Mouse (Mus musculus): ENCODE data around the gene En1. TPM values are rescaled to one million over a fixed set of nuclear protein-coding genes. Genes with fewer than 3 reads are reported as not detected.

The En1 gene
- total RNA-seq, 2 experiments from 2014 or later, result not detected

DNA sequence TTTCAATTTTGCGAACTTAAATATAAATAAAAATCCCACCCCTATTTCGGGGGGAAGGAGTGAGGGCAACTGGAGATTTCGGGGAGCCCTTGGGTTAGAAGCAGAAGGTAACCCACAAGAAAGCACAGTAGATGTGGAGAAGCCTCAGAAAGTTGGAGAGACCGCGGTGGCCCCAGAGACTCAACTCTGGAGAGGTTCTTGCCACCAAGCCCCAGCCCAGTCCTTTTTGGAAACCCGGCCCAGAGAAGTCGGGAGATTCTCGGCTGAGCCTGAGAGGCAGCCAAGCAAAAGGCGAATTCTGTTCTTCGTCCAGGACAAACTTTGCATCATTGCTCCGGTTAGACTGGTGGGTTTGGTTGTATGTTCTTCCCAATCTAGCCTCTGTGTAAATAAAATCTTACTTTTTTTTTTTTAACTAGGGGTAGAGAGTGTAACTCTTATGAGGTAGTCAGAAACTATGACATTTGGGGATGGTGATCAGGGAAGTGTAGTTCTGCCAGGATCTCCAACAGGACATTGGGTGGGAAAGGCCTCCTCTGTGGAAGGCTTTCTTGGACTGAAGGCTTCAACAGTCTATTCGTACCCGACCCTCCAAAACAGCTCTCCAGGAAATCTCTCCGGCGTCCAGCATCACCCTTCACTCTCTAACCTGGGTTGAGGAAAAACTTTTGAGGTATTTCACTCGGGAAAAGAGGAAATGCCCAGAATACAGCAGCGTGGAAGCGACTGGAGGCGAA lies 1.5 kb upstream of the En1 start:
- DNase-seq, result peak in 1 of 2 experiments; percentile 17

DNA sequence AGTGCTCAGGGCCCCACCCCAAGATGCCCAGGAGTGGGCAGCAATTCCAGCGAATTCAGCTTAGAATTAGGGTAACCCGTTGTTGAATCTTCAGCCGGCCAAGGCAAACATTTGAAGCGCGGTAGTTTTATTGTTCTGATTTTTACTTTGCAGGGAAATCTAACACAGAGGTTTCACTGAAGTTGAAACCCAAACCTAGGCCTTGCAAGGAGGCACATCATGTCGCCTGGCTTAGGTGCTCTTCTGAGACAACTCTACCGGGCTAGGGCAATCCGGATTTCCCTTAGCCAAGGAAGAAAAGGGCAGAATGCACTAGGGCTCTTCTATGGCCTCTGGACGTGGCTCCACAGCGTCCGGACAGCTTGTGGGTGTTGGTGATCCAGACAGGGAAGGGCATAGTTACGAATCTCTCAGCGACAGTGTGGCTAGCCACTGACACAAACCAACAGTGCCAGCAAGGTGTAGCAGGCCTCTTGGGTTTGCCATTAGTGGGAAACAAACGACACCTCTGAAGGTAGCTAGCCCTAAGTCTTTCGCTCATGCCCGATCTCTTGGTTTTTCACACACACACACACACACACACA lies 873 bp upstream of the En1 start:
- DNase-seq, result peak in 1 of 2 experiments; percentile 27

DNA sequence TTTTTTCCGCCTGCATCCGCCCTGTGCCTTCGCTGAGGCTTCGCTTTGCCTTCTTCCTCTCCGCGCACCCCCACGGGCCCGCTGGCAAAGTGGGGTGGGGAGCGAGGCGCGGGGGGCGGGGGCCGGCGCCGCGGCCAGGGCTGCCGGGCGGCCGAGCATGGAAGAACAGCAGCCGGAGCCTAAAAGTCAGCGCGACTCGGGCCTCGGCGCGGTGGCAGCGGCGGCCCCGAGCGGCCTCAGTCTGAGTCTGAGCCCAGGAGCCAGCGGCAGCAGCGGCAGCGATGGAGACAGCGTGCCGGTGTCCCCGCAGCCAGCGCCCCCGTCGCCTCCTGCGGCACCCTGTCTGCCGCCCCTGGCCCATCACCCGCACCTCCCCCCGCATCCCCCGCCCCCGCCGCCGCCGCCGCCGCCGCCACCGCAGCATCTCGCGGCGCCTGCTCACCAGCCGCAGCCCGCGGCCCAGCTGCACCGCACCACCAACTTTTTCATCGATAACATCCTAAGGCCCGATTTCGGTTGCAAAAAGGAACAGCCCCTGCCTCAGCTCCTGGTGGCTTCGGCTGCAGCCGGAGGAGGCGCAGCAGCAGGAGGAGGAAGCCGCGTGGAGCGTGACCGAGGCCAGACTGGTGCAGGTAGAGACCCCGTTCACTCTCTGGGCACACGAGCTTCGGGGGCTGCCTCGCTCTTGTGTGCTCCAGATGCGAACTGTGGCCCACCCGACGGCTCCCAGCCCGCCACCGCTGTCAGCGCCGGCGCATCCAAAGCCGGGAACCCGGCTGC lies 848 bp downstream of the En1 start:
- DNase-seq, result peak in 1 of 2 experiments; percentile 27

DNA sequence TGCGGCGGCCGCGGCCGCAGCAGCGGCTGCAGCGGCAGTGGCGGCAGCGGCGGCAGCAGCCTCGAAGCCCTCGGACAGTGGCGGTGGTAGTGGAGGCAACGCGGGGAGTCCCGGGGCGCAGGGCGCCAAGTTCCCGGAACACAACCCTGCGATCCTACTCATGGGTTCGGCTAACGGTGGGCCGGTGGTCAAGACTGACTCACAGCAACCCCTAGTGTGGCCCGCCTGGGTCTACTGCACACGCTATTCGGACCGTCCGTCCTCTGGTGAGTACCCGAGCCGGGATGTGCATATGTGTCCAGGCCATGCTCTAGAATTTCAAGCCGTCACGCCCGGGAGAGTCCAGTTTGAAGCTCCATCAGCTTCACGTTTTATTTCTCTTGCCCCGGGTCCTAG lies 1.4 kb downstream of the En1 start:
- peak in 1 of 2 experiments; percentile 26 for DNase-seq

DNA sequence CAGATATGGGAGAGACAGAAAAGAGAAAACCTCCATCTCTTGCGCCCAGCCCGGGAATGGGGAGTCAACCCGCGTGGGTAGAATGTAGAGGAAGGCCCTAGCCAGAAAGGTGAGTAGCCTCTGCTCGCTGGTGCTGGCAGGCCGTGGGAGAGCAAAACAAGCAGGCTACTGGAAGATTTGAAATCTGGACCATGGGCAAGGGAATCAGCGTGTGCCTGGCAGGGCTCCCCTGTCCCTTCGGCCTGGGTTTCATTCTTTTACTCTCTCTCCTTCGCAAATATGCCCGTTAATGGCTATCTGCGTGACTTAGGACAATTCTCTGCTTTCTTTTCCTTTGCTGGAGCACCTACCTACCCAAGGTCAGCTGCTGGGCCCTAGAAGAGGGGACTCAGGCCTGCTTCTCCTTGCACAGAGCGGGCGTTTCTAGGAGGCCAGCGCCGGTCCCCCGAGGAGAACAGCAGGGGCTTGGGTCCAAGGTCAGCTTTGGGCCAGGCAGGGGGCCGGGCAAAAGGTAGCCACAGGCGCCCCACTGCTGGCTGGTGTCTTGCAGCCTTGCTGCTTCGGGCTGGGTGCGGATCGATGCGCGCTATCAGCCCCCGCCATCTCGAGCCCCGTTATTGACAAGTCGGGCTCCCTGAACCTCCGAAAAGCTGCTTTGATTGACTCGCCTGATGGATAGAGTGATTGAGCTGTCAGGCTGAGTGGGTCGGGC lies 2.4 kb downstream of the En1 start:
- no peak for DNase-seq

DNA sequence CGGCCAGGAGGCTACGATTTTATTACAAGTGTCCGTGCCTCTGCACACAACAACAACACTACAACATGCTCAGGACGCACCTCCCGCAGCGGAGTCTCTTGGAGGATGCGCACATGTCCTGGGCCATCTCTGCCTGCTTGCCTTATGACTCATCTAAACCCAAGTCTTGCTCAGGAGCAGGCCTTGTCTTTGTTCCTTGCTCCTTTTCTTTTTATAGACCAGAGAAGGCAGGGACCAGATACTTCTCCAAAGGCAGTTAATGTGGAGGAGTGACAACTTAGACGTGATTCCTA lies 2.9 kb downstream of the En1 start:
- no peak for DNase-seq

DNA sequence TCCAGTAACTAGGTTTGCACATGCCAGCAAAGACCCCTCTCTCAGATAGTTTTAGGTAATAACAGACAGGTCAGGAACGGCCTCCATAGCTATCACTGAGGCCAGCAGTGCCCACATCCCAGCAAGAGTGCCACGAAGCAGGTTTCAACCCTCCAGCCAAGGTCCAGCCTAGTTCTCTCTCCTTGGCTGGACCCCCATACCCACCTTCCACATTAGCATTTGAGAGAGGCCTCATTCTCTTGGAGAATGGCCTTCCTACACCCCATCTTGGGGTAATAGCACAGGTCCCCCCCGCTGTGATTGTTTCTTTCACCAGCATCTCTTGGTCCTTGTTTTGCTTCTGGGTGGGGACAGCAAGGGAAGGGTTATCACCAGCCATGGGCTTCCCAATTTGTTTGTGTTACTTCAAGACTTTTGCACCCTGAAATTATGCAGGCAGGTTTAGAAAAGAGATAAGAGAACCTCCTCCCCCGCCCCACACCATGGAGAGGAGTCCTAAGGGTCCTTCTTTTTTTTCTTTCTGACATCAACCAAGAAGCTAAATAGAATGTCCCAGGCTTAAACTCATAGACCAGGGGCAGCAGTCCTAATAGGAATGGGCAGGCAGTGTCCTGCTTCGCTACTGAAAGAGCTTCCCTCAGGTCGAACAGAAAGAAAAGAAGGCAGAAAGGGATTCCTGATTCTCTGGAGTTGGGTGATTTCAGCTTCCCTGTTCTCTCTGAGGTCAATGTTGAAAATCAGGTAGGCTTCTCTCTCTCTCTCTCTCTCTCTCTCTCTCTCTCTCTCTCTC lies 3.5 kb downstream of the En1 start:
- no peak for DNase-seq

DNA sequence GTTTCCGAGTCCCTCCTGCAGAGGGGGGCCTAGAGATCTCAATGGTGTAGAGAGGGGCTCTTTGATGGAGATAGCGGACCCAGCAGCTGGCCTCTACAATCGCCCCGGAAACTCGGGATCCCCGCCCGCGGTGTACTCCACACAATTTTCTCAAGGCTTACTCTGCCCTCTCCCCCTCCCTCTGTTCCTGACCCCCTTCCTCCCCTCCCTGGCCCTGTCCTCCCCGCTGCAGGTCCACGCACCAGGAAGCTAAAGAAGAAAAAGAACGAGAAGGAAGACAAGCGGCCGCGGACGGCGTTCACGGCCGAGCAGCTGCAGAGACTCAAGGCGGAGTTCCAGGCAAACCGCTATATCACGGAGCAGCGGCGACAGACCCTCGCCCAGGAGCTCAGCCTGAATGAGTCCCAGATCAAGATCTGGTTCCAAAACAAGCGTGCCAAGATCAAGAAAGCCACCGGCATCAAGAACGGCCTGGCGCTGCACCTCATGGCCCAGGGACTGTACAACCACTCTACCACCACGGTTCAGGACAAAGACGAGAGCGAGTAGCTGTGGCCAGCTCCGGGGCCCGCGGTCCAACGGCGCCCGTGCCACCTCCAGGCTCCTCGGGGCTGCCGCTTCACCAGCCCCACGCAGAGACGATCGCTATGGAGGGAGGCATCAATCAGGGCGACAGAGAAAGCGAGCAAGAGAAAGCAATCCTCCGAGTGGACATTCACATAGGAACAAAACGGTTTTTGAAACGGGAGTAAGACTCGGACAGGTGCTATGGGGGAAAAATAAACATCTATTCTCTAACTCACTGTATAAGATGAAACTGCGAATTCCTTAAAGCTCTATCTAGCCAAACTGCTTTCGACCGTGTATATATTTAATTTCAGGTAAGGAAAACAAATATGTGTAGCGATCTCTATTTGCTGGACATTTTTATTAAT lies 4.7 kb downstream of the En1 start:
- peak in 1 of 2 experiments; percentile 53 for DNase-seq

DNA sequence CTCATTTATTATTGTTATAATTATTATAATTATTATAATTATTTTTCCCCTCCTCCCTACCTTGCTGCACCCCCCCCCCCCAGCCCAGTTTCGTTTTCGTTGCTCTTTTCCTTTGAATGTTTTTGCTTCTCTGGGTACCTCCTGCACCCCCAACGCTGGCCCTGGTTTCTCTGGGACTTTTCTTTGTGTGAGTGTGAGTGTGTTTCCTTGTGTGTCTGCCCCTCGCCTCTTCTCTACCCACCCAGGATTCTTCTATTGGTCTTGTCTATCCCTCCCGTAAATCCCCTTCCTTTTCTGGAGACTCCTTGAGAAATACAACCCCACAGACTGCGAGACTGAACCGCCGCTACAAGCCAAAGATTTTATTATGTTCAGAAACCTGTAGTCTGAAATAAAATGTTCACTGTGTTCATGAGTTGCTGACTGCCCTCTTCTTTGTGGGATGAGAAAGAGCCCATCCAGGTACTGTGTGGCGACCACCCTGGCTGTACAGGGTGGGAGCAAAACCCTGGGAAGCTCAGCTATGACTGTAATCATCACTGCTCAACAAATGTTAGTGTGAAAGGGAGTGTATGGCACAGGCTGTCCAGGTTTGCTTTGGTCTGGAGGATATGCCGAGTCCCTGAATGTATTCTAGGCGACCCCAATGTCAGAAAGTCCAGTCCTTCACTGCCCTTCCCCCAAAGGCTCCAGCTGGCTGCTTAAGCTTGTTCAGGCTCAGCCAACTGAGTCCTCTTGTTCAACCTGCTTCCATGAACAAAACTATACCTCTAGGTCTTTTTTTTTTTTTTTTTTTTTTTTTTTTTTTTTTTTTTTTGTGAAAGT lies 5.6 kb downstream of the En1 start:
- DNase-seq, result no peak

DNA sequence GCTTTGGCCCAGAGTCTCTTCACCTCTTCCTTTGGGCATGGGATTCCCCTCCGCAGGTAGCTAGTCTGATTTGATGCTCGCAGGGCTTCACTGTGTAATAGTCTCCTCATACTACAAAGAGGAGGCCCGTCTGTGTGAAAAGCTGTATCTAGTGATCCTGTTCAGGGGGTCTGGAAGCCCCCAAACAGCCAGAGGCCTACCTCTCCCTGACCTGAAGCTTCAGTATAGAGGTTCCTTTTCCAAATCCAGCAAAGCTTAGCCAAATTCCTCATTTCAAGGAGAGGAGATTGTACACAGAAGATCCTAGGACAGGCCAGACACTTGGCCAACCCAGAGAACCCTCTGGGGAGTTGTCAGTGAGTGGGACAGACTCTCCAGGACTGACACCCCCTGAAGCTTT lies 6.2 kb downstream of the En1 start:
- no peak for DNase-seq

DNA sequence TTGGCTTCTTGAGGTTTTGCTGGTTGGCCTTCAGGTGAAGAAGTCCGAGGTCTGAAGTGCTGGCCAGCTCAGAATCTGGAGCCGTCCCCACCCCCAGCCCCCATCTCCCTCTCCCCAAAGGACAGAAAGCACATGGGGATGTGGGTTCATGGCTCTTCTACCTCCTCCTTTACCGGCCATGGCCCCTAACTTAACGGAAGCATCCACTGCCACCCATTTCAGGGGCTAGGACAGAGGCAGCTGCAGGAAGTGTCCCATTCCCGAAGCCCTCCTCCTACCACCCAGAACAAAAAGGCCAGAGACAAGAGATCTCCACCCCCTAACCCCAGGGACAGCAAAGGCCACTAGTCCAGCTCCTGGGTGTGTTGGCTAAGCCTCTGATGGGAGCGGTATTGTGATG lies 7.4 kb downstream of the En1 start:
- no peak for DNase-seq

DNA sequence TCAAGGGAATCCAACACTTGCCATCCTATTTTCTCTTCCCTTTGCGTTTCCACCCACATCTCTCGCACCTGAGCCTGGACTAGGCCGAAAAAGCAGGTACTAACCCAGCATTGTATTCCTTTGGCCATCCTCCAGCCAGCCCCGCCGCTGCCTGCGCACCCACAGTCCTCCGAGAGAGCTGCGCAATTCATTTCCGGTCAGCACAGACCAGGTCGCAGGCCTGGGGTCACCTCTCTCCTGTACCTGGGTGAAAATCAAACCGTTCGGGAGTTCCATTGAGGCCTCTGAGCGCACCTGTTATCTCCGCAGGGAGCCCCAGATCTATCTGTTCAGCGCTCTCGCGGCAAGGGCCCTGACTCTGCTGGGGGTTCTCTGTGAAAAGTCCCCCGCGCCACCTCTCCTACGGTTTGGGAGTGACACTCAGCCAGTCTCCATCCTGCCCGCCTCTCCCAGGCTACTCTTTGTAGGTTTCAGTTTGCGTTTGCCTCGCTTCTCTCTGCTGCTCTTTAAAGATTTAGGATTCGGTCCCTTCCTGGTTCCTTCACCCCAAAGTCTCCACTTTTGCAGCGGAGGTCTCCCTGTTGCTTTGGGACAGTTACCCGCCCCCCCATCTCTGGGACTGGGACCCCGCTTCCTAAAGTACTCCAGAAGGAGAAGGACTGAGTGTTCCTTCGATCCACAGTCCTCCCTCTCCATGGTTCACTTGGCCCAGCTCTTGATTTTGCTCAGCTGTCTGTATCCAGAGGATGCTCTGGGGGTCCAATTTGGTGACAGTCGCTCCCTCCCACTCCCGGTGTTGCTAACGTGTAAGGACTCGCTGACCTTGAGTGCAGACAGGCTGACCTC lies 11.5 kb downstream of the En1 start:
- DNase-seq, result no peak

DNA sequence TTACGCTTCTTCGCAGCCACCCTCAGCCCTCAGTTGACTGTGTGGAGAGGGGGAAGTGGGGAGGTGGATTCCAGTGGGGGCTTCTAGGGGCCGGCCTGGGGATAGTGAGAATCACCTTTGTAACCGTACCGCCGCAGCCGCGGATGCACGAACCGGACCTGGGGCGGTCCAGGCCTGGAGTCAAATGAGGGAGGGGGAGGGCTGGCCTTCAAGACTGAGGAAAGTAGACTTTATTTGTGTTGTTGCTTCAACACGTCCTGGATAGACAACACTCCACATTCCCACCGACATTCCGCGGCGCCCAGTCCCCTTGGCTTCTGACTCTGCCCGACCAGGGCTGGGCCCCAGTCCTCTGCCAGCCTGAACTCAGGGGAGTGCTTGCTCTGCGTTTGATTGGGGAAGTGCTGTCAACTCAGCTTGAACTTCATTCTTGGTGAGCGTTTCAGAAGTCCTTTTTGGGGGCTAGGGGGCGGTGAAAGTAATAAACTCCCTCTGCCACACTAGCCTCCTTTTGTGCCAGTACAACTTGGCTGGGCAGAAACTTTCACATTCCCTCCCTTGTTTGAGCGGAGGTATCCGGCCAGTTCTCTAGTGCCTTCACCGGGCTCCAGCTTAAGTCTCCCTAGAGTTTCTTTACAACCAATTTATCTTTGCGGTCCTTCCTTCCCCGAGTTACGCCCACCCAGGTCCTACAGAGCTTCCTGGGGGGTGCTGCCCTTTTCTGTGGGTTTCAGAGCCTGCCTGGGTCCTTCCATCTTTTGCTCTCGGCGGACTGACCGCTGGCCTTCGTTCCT lies 12.3 kb downstream of the En1 start:
- DNase-seq, result no peak

DNA sequence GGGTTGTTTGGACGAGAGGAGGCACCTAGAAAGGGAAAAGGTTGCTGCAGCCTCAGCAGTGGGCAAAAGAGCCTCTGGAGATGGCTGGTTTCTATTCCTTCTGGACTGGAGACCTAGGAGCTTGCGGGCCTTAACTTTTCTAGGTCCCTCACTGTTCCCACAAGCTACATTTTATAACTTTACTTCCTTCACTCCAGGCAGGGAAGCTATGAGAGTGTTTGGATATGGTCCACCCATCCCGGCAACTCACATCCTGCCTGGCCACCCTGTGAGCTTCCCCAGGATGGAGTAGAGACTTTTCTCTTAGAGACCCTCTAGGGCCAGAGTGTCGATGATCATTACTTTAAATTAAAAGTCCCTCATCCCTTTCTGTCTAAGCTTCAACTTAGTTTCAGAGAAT lies 13.3 kb downstream of the En1 start:
- DNase-seq, result no peak

DNA sequence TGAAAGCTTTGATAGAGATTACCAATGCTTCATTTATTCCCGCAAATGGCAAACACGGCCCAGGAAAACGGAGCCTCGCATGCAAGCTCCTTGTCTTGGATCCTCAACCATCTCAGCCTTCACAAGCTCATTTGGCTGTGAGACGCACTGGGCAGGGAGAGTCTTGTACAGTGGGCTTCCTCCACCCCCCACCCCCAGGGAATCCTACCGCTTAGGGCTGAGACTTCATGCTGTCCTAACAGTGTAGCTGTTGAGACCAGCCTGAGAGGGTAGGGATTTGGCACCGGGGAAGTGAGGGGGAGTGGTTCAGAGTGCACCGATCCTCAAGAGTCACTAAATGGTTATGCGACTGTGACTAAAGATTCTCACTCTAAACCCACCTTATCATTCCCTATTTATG lies 13.7 kb downstream of the En1 start:
- no peak for DNase-seq

DNA sequence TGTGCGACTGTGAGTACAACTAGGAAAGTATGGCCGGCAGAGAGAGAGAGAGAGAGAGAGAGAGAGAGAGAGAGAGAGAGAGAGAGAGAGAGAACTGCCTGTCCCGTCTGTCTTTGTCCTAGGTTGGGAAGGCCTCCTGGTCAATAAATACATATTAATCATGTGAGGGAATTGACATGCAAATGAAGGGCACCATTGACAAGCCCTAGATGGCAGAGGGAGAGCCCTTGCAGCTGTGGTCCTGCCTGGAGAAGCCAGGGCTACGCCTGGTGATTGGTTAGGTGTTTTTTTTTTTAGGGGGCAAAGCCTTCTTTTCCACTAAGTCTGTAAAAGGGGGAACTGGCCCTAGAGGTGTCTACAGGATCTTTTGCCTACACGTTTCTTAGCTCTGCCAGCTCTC lies 19.2 kb downstream of the En1 start:
- no peak for DNase-seq

DNA sequence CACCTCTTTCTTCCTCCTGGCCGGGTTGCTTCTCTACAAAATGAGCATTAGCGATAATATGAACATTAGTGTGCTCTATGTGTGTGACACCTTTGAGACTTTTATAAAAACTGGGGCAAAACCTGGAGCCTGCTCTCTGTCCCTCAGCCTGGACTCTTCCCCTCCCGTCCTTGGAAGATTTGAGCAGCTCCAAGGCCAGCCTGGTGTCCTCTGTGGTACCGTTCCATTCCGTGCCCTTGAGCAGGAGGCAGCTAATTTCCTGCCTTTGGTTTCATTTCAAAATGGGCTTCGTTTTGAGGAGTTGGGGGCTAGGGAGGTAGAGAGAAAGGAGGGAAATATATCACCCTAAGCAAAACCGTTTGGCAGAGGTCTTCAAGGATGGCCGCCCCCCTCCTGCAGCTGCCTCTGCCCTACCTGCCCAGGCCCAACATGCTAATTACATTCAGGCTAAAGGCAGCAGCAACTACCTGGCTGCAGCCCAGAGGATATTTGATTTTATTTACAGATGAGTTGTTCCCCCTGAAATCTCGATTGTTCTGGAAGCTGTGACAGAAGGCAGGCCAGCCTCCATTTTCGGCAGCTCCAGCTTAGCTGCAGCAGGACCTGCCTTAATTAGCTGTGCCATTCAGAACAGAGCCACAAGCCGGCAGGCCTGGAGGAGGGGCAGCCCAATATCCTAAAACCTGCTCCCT lies 24.9 kb downstream of the En1 start:
- DNase-seq, result no peak

DNA sequence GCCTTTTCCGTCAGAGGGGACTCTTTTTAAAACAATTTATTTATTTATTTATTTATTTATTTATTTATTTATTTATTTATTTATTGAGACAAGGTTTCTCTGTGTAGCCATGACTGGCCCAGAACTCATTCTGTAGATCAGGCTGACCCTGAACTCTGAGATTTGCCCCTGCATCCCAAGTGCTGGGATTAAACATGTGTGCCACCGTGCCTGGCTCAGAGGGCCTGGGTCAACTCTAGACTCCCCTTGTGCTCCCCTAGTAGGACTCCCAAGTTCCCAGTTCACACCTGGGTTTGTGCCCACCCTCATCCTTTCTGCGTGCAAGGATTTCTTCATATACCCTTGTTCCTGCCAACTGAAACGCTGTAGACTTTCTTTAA lies 25.4 kb downstream of the En1 start:
- DNase-seq, result no peak

Data from heart, adult 18-20 months (tissue).